ENCODE assay signal across 23 mouse cellular contexts in genomic region chr9:90040916-90041315, GRCm38 (mm10).
"Had no signal": no experiment of that assay in that cellular context is flagged by ENCODE, and none has a peak within 500 bp of the region (broad histone marks: within the 10 kb centered on the region; RNA-seq: fewer than 3 reads in every experiment).

No protein-coding gene starts in this region.

- H3K27me3 ChIP-seq: heart, embryonic 12.5 days; hindbrain, embryonic 12.5 days; limb, embryonic 13.5 days; limb, embryonic 15.5 days; liver, embryonic 12.5 days had no signal

- H3K4me3 ChIP-seq: heart, adult 2 months; heart, embryonic 10.5 days; heart, embryonic 12.5 days; hindbrain, embryonic 10.5 days; hindbrain, embryonic 12.5 days; layer of hippocampus, adult 2 months; left cerebral cortex, adult 2 months; limb, embryonic 13.5 days; limb, embryonic 15.5 days; liver, embryonic 12.5 days had no signal

- DNase-seq: gastrocnemius, postnatal 14 days; gastrocnemius, postnatal 36 days; heart, adult 11 months; heart, adult 2 months; heart, postnatal 10 days; heart, postnatal 4 days; kidney, adult 18-20 months; kidney, adult 8-10 months; kidney, postnatal 10 days; kidney, postnatal 25 days; kidney, postnatal 4 days had no signal

- H3K36me3 ChIP-seq: heart, embryonic 10.5 days; heart, embryonic 12.5 days; hindbrain, embryonic 10.5 days; hindbrain, embryonic 12.5 days; limb, embryonic 13.5 days; limb, embryonic 15.5 days; liver, embryonic 12.5 days had no signal

- H3K9ac ChIP-seq: heart, embryonic 12.5 days; hindbrain, embryonic 12.5 days; hindbrain, embryonic 14.5 days; limb, embryonic 13.5 days; limb, embryonic 15.5 days; liver, embryonic 12.5 days had no signal

- ATAC-seq: hindbrain, embryonic 16.5 days; inflammation-experienced regulatory T-cells, adult 6 months; liver, embryonic 12.5 days had no signal

- H3K27ac ChIP-seq: heart, adult 2 months; heart, embryonic 10.5 days; hindbrain, embryonic 10.5 days; hindbrain, embryonic 12.5 days; hindbrain, embryonic 14.5 days; layer of hippocampus, adult 2 months; left cerebral cortex, adult 2 months; limb, embryonic 13.5 days; limb, embryonic 15.5 days; liver, embryonic 12.5 days had no signal

- H3K4me2 ChIP-seq: heart, embryonic 12.5 days; hindbrain, embryonic 12.5 days; hindbrain, embryonic 14.5 days; limb, embryonic 13.5 days; limb, embryonic 15.5 days; liver, embryonic 12.5 days had no signal

- H3K4me1 ChIP-seq: heart, embryonic 10.5 days; heart, embryonic 12.5 days; hindbrain, embryonic 10.5 days; hindbrain, embryonic 12.5 days; limb, embryonic 13.5 days; limb, embryonic 15.5 days; liver, embryonic 12.5 days had no signal

- H3K9me3 ChIP-seq: heart, embryonic 10.5 days; hindbrain, embryonic 12.5 days; limb, embryonic 15.5 days had no signal
